Mouse (Mus musculus) left cerebral cortex, adult 9 months (tissue): Measurements from ENCODE around the gene Sox2.
A peak's percentile ranks its signal among the peaks of the same experiment; 100 is the strongest.

Experiments used
- DNase-seq, 2 experiments: peaks; one replicate each; pipeline ENCODE4 v3.0.0; 2022; ENCODE audit warnings: low spot score in 2 of 2

Sox2 gene

GRCm38 (mm10) chr3:34649726-34650620 lies at the start of gene Sox2:
Sox2 (plus strand) TSS chr3:34650405.
- DNase-seq: peak; percentile 62 to 78

GRCm38 (mm10) chr3:34601116-34601515 lies 49.1 kb upstream of the Sox2 start:
- no peak for DNase-seq

- no peak for DNase-seq
Observed at GRCm38 (mm10) chr3:34614107-34614506, 36.1 kb upstream of the Sox2 start.

GRCm38 (mm10) chr3:34615526-34615925 lies 34.7 kb upstream of the Sox2 start:
- no peak for DNase-seq

GRCm38 (mm10) chr3:34618934-34619333 lies 31.3 kb upstream of the Sox2 start:
- no peak for DNase-seq

- DNase-seq: no peak
Observed at GRCm38 (mm10) chr3:34620121-34620520, 30.1 kb upstream of the Sox2 start.

- DNase-seq: no peak
Observed at GRCm38 (mm10) chr3:34624721-34625270, 25.4 kb upstream of the Sox2 start.

GRCm38 (mm10) chr3:34626521-34626920 lies 23.7 kb upstream of the Sox2 start:
- no peak for DNase-seq

- DNase-seq: no peak
Observed at GRCm38 (mm10) chr3:34630031-34630430, 20.2 kb upstream of the Sox2 start.

GRCm38 (mm10) chr3:34630736-34631135 lies 19.5 kb upstream of the Sox2 start:
- DNase-seq: no peak

GRCm38 (mm10) chr3:34636958-34637357 lies 13.2 kb upstream of the Sox2 start:
- no peak for DNase-seq

GRCm38 (mm10) chr3:34637481-34637880 lies 12.7 kb upstream of the Sox2 start:
- no peak for DNase-seq

- DNase-seq: no peak
Observed at GRCm38 (mm10) chr3:34637926-34638325, 12.3 kb upstream of the Sox2 start.

- DNase-seq: no peak
Observed at GRCm38 (mm10) chr3:34638344-34638743, 11.9 kb upstream of the Sox2 start.

GRCm38 (mm10) chr3:34639031-34639872 lies 11.0 kb upstream of the Sox2 start:
- DNase-seq: no peak

GRCm38 (mm10) chr3:34639873-34640270 lies 10.3 kb upstream of the Sox2 start:
- no peak for DNase-seq

GRCm38 (mm10) chr3:34640276-34640675 lies 9.9 kb upstream of the Sox2 start:
- DNase-seq: no peak

GRCm38 (mm10) chr3:34640690-34641600 lies 9.3 kb upstream of the Sox2 start:
- DNase-seq: no peak

GRCm38 (mm10) chr3:34641756-34642497 lies 8.3 kb upstream of the Sox2 start:
- DNase-seq: no peak

- DNase-seq: peak; percentile 64 to 76
Observed at GRCm38 (mm10) chr3:34642498-34642941, 7.7 kb upstream of the Sox2 start.
